Mouse (Mus musculus) left cerebral cortex, postnatal 25 days (tissue): ENCODE data around the gene Selenok. TPM values are rescaled to one million over a fixed set of nuclear protein-coding genes. Genes with fewer than 3 reads are reported as not detected.

Experiments used
- DNase-seq, 2 experiments: peaks; one replicate each; pipeline ENCODE4 v3.0.0; 2022; ENCODE audit warnings: low spot score in 2 of 2, mixed read lengths in 1 of 2
- intact Hi-C: fragments of 180-260 bp; cut with DNase I; formaldehyde crosslinking; loops from one replicate; pipeline ENCODE4 v1.15.1; 2025
- microRNA-seq, 2 experiments: library from miRNA; unstranded; fragments of <30 nt; microRNA quantifications; one replicate each; pipeline ENCODE4 v1.2.0; 2022
- total RNA-seq, 2 experiments: library from RNA; stranded (reverse); gene quantifications; 2 replicates each; pipeline ENCODE4 v1.2.3; 2021

Gene Selenok
- total RNA-seq, 2 experiments from 2014 or later, result 141 to 149 TPM

GRCm38 (mm10) chr14:30019792-30020575 is 51.9 kb downstream of the Selenok start:
- no peak for DNase-seq
- intact Hi-C loops, result no loop called here

- intact Hi-C loops, result no loop called here
Observed at GRCm38 (mm10) chr14:30022471-30022870, 54.4 kb downstream of the Selenok start.

GRCm38 (mm10) chr14:30024387-30024786 is 56.3 kb downstream of the Selenok start:
- no peak for DNase-seq
- intact Hi-C loops, result no loop called here

More at GRCm38 (mm10) chr14:30022471-30022870, 54.4 kb downstream of the Selenok start:
- no peak for DNase-seq

Small RNAs within 50 kb of the gene (microRNA-seq; reads per million reads assigned to microRNA genes)
- gene Mir6947, result 0.67 to 0.99 reads per million in 2 experiments

Other genes starting within 250 kb of the Selenok start
- gene Cacna2d3, start 246.4 kb upstream of the Selenok start, total RNA-seq, result 100 to 1,000 TPM; 116 to 137 TPM
- gene Actr8, start 10.0 kb downstream of the Selenok start, total RNA-seq, result 10 to 100 TPM; 71.0 to 81.6 TPM
- under 1 TPM; 0.73 to 0.76 TPM for gene Il17rb, start 40.6 kb downstream of the Selenok start, total RNA-seq
- 1 to 10 TPM; 1.2 to 1.4 TPM for gene Chdh, start 40.7 kb downstream of the Selenok start, total RNA-seq